Comparison of ENCODE assay signal across 38 mouse cellular contexts in genomic region chr17:37039127-37039894, GRCm38 (mm10). TPM values are rescaled to one million over a fixed set of nuclear protein-coding genes. Genes with fewer than 3 reads are reported as not detected.
A peak's percentile ranks its signal among the peaks of the same experiment; 100 is the strongest.
DNase-seq lines count a peak whose midpoint lies in the region; ATAC-seq and TF ChIP-seq lines count a peak whose summit lies in the region.
"Had no signal": no experiment of that assay in that cellular context is flagged by ENCODE, and none has a peak within 500 bp of the region (broad histone marks: within the 10 kb centered on the region; RNA-seq: fewer than 3 reads in every experiment).

No protein-coding gene starts in this region.

- H3K79me2 ChIP-seq in C2C12 (ENCODE audit: control insufficient read depth, insufficient read depth) = no peaks in the 10 kb centered on the region

- H3K4me1 ChIP-seq in lung, postnatal 0 days (ENCODE audit: insufficient read depth, low read depth, low read length) = no peaks in the 10 kb centered on the region
- H3K4me1 ChIP-seq: embryonic facial prominence, embryonic 15.5 days; heart, embryonic 10.5 days; heart, embryonic 13.5 days had no signal

- no peaks in the 10 kb centered on the region for H3K79me3 ChIP-seq in C2C12 (ENCODE audit: low read depth)

- no peak overlapping the region for H3K4me3 ChIP-seq in lung, postnatal 0 days (ENCODE audit: low read depth, low read length)
- H3K4me3 ChIP-seq in C2C12 (ENCODE audit: insufficient read depth, poor library complexity, severe bottlenecking) = no peak overlapping the region
- H3K4me3 ChIP-seq: embryonic facial prominence, embryonic 15.5 days; heart, adult 2 months; heart, embryonic 10.5 days; heart, embryonic 13.5 days had no signal

- no peak overlapping the region for H3K9ac ChIP-seq in lung, postnatal 0 days (replicated peaks; ENCODE audit: low read depth)
- H3K9ac ChIP-seq: embryonic facial prominence, embryonic 15.5 days; forebrain, postnatal 0 days; heart, embryonic 13.5 days; hindbrain, embryonic 14.5 days had no signal

- H3K4me2 ChIP-seq in lung, postnatal 0 days (replicated peaks; ENCODE audit: low read depth, low read length) = no peak overlapping the region
- H3K4me2 ChIP-seq: embryonic facial prominence, embryonic 15.5 days; heart, embryonic 13.5 days; hindbrain, embryonic 14.5 days had no signal

- TF ChIP-seq EP300 in lung, postnatal 0 days (IDR thresholded peaks at IDR 0.05) = peak; percentile 80

- DNase-seq in lung, postnatal 0 days (ENCODE audit: low spot score) = no peak
- DNase-seq in lung, postnatal 36 days = no peak
- DNase-seq in brain, adult 2 months (ENCODE audit: low read depth, low spot score) = peak; percentile 43
- no peak for DNase-seq in embryo, embryonic 10.5 days (ENCODE audit: low spot score)
- no peak for DNase-seq in layer of hippocampus, adult 8-10 months (ENCODE audit: low spot score in 2 of 2)
- DNase-seq: adrenal gland, adult 2 months; adrenal gland, postnatal 14 days; B cell, adult 2 months; cerebellum, adult 11-12 months; cerebellum, adult 8-10 months; cerebellum, postnatal 10 days; cerebellum, postnatal 36 days; forebrain, postnatal 0 days; gastrocnemius, postnatal 10 days; gastrocnemius, postnatal 36 days; heart, adult 2 months; heart, postnatal 14 days; heart, postnatal 4 days; kidney, adult 2 months had no signal

- no peaks in the 10 kb centered on the region for H3K36me3 ChIP-seq in lung, postnatal 0 days (ENCODE audit: insufficient read depth, low read length)
- no peaks in the 10 kb centered on the region for H3K36me3 ChIP-seq in C2C12 (ENCODE audit: control insufficient read depth, insufficient read depth)
- H3K36me3 ChIP-seq: embryonic facial prominence, embryonic 15.5 days; heart, embryonic 10.5 days; heart, embryonic 13.5 days had no signal

- 67% methylated on average over 2 of the region's 2 CpGs for WGBS in lung, postnatal 0 days

- no peak for ATAC-seq in lung, postnatal 0 days
- no peak for ATAC-seq in activated CD4-positive, CD25-positive, alpha-beta regulatory T cell, adult 4 months
- ATAC-seq: CD4-positive, CD25-positive, alpha-beta regulatory T cell, adult 4 months; forebrain, embryonic 14.5 days; forebrain, postnatal 0 days; hindbrain, postnatal 0 days; intestine, postnatal 0 days; Patski had no signal

- H3K27ac ChIP-seq in lung, postnatal 0 days (ENCODE audit: low read length) = no peak overlapping the region
- H3K27ac ChIP-seq: embryonic facial prominence, embryonic 15.5 days; heart, adult 2 months; heart, embryonic 10.5 days; heart, embryonic 13.5 days; hindbrain, embryonic 14.5 days; hindbrain, postnatal 0 days had no signal

- H3K9me3 ChIP-seq in lung, postnatal 0 days (ENCODE audit: low read length) = no peaks in the 10 kb centered on the region
- H3K9me3 ChIP-seq: embryonic facial prominence, embryonic 15.5 days; heart, embryonic 10.5 days; heart, embryonic 13.5 days had no signal

- no peak for TF ChIP-seq CTCF in lung, postnatal 0 days (IDR thresholded peaks at IDR 0.05)
- no peak for TF ChIP-seq CTCF in C2C12 (IDR thresholded peaks at IDR 0.05; ENCODE audit: control insufficient read depth, insufficient read depth, insufficient read length)

- no peak overlapping the region for H3ac ChIP-seq in C2C12 (ENCODE audit: control insufficient read depth, insufficient read length, low read depth)

- H3K27me3 ChIP-seq in lung, postnatal 0 days (replicated peaks; ENCODE audit: insufficient read depth, low read length) = no peaks in the 10 kb centered on the region
- H3K27me3 ChIP-seq in C2C12 (ENCODE audit: control insufficient read depth, insufficient read depth, insufficient read length) = no peaks in the 10 kb centered on the region
- H3K27me3 ChIP-seq: embryonic facial prominence, embryonic 15.5 days; heart, embryonic 13.5 days; Patski had no signal

TF ChIP-seq in C2C12, 6 proteins besides CTCF, POLR2A, EP300 and RAD21:
- TF ChIP-seq MYOD1 (IDR thresholded peaks at IDR 0.05; ENCODE audit: control insufficient read depth, insufficient read length, low read depth) (peak; percentile 3), CEBPB (IDR thresholded peaks at IDR 0.05; ENCODE audit: low read depth) (no peak), FOSL1 (IDR thresholded peaks at IDR 0.05; ENCODE audit: insufficient read depth, low read length, poor library complexity, severe bottlenecking) (no peak)
TF ChIP-seq in C2C12: peak in this region for 1.

RNA-seq across cellular contexts. Expression of gene Gabbr1, which starts 6.5 kb away (rescaled TPM):
- polyA plus RNA-seq in lung, postnatal 0 days (2015; fragmentation: Nextera tagmentation; extraction: Ambion mirVana) = 5.8 and 6.2 TPM in 2 replicates
- polyA plus RNA-seq in C2C12 (2012; fragmentation: generic; extraction: Trizol) = 6.1 TPM
- polyA plus RNA-seq in activated CD4-positive, CD25-positive, alpha-beta regulatory T cell, adult 4 months (2017; shearing (Covaris generic)) = 1 to 10 TPM; 5.0 to 6.2 TPM
- 100 to 1,000 TPM; 595 to 693 (median 673) TPM for total RNA-seq in layer of hippocampus, adult 8-10 months (2022)

RNA-seq across cellular contexts. Expression of gene Mog, which starts 16.1 kb away (rescaled TPM):
- 0.07 TPM in 1 of 2 replicates, not detected in the other for polyA plus RNA-seq in lung, postnatal 0 days (2015; fragmentation: Nextera tagmentation; extraction: Ambion mirVana)
- polyA plus RNA-seq in C2C12 (2012; fragmentation: generic; extraction: Trizol) = 0.02 TPM
- not detected for polyA plus RNA-seq in activated CD4-positive, CD25-positive, alpha-beta regulatory T cell, adult 4 months (2017; shearing (Covaris generic))
- total RNA-seq in layer of hippocampus, adult 8-10 months (2022) = 10 to 100 TPM; 35.6 to 57.5 (median 47.8) TPM
- total RNA-seq: adrenal gland, adult 2 months; adrenal gland, postnatal 14 days; adrenal gland, postnatal 4 days; forebrain, postnatal 0 days; gastrocnemius, adult 18-20 months; gastrocnemius, postnatal 10 days; gastrocnemius, postnatal 36 days; granulocyte monocyte progenitor cell, adult 5-6 weeks; heart, adult 2 months; heart, postnatal 14 days; heart, postnatal 4 days had no signal
- polyA plus RNA-seq: adrenal gland, adult 2 months; brain, embryonic 14.5 days; CD4-positive, CD25-positive, alpha-beta regulatory T cell, adult 4 months; embryonic facial prominence, embryonic 15.5 days; heart, adult 2 months; heart, embryonic 13.5 days; heart, embryonic 16.5 days; intestine, postnatal 0 days; kidney, adult 2 months had no signal

RNA-seq across cellular contexts. Expression of gene Zfp57, which starts 38.3 kb away (rescaled TPM):
- polyA plus RNA-seq in lung, postnatal 0 days (2015; fragmentation: Nextera tagmentation; extraction: Ambion mirVana) = 35.6 and 44.3 TPM in 2 replicates
- polyA plus RNA-seq in C2C12 (2012; fragmentation: generic; extraction: Trizol) = 11.6 TPM
- polyA plus RNA-seq in activated CD4-positive, CD25-positive, alpha-beta regulatory T cell, adult 4 months (2017; shearing (Covaris generic)) = not detected
- 10 to 100 TPM in 2 of 4 experiments, 1 to 10 TPM in 2; 8.9 to 10.8 (median 9.8) TPM for total RNA-seq in layer of hippocampus, adult 8-10 months (2022)
- total RNA-seq: gastrocnemius, adult 18-20 months had no signal
- polyA plus RNA-seq: CD4-positive, CD25-positive, alpha-beta regulatory T cell, adult 4 months had no signal

RNA-seq across cellular contexts. Expression of gene Olfr90, which starts 49.0 kb away (rescaled TPM):
- not detected in 2 replicates for polyA plus RNA-seq in lung, postnatal 0 days (2015; fragmentation: Nextera tagmentation; extraction: Ambion mirVana)
- not detected for polyA plus RNA-seq in C2C12 (2012; fragmentation: generic; extraction: Trizol)
- under 1 TPM in 1 of 2 experiments, not detected in 1; 0.19 TPM for polyA plus RNA-seq in activated CD4-positive, CD25-positive, alpha-beta regulatory T cell, adult 4 months (2017; shearing (Covaris generic))
- not detected for total RNA-seq in layer of hippocampus, adult 8-10 months (2022)
- total RNA-seq: adrenal gland, adult 2 months; adrenal gland, postnatal 14 days; forebrain, postnatal 0 days; gastrocnemius, adult 18-20 months; gastrocnemius, postnatal 10 days; gastrocnemius, postnatal 36 days; granulocyte monocyte progenitor cell, adult 5-6 weeks; heart, adult 2 months; heart, postnatal 14 days; heart, postnatal 4 days; hindbrain, postnatal 0 days had no signal
- polyA plus RNA-seq: adrenal gland, adult 2 months; brain, embryonic 14.5 days; forebrain, embryonic 11.5 days; forebrain, embryonic 14.5 days; forebrain, postnatal 0 days; heart, adult 2 months; heart, embryonic 10.5 days; heart, embryonic 13.5 days; heart, embryonic 16.5 days; hindbrain, embryonic 11.5 days; hindbrain, embryonic 14.5 days; hindbrain, postnatal 0 days; intestine, embryonic 14.5 days; intestine, postnatal 0 days; kidney, adult 2 months; Patski had no signal

RNA-seq across cellular contexts. Expression of gene H2-M5, which starts 50.0 kb away (rescaled TPM):
- 0.13 and 0.21 TPM in 2 replicates for polyA plus RNA-seq in lung, postnatal 0 days (2015; fragmentation: Nextera tagmentation; extraction: Ambion mirVana)
- 0.06 TPM for polyA plus RNA-seq in C2C12 (2012; fragmentation: generic; extraction: Trizol)
- not detected for polyA plus RNA-seq in activated CD4-positive, CD25-positive, alpha-beta regulatory T cell, adult 4 months (2017; shearing (Covaris generic))
- total RNA-seq in layer of hippocampus, adult 8-10 months (2022) = 1 to 10 TPM in 2 of 4 experiments, under 1 TPM in 2; 0.49 to 1.6 (median 0.91) TPM
- total RNA-seq: adrenal gland, adult 2 months; adrenal gland, postnatal 14 days; gastrocnemius, adult 18-20 months; granulocyte monocyte progenitor cell, adult 5-6 weeks had no signal
- polyA plus RNA-seq: adrenal gland, adult 2 months; CD4-positive, CD25-positive, alpha-beta regulatory T cell, adult 4 months; intestine, postnatal 0 days had no signal

Comparison
In these comparisons a context has a peak if more than half of its experiments do, and no peak if none do; other contexts are left out.
1. RNA of gene Zfp57, which starts 38.3 kb away (polyA plus RNA-seq): 35.6 to 44.3 TPM in lung, postnatal 0 days and 11.6 TPM in C2C12 (single experiment); not detected in activated CD4-positive, CD25-positive, alpha-beta regulatory T cell, adult 4 months; every median in the first group is over 10 times any median in the second.